Mouse (Mus musculus) limb, embryonic 14.5 days (tissue): ENCODE results near the gene Slc12a5. TPM values are rescaled to one million over a fixed set of nuclear protein-coding genes. Genes with fewer than 3 reads are reported as not detected.

ENCODE experiments used
- ATAC-seq: fragments of 200-750 bp; cut with Nextera tagmentation; 2 replicates; pipeline ENCODE4 v1.8.0; 2017; ENCODE audit warnings: low read depth, moderate number of reproducible peaks, moderate TSS enrichment; ENCODE audit not compliant: low FRiP score
- DNase-seq: peaks from one replicate; pipeline ENCODE4 v3.0.0-alpha.2; 2015; ENCODE audit warnings: low spot score
- H3K27ac ChIP-seq: fragments of 300-500 bp; sonication (generic); replicated peaks from 2 replicates; pipeline ENCODE4 v1.5.1; 2014; ENCODE audit warnings: low read depth, mild to moderate bottlenecking, low read length, moderate library complexity, mixed read lengths
- H3K27me3 ChIP-seq: fragments of 300-500 bp; sonication (generic); 2 replicates; pipeline ENCODE4 v1.6.1; 2014; ENCODE audit warnings: low read length, mixed read lengths; ENCODE audit not compliant: control insufficient read depth, insufficient read depth
- H3K36me3 ChIP-seq: fragments of 300-500 bp; sonication (generic); 2 replicates; pipeline ENCODE4 v1.6.1; 2014; ENCODE audit warnings: mild to moderate bottlenecking, low read length, moderate library complexity, mixed read lengths; ENCODE audit not compliant: control insufficient read depth, insufficient read depth
- H3K4me1 ChIP-seq: fragments of 300-500 bp; sonication (generic); 2 replicates; pipeline ENCODE4 v1.6.1; 2014; ENCODE audit warnings: antibody characterized with exemption, low read length, mixed read lengths; ENCODE audit not compliant: control insufficient read depth, insufficient read depth
- H3K4me2 ChIP-seq: fragments of 300-500 bp; sonication (generic); replicated peaks from 2 replicates; pipeline ENCODE4 v1.6.1; 2014; ENCODE audit warnings: low read depth, mild to moderate bottlenecking, low read length, moderate library complexity; ENCODE audit not compliant: severe bottlenecking
- H3K4me3 ChIP-seq: fragments of 300-500 bp; sonication (generic); replicated peaks from 2 replicates; pipeline ENCODE4 v1.5.1; 2014; ENCODE audit warnings: low read length
- H3K9ac ChIP-seq: fragments of 300-500 bp; sonication (generic); 2 replicates; pipeline ENCODE4 v1.6.1; 2014; ENCODE audit warnings: mild to moderate bottlenecking, low read depth, low read length, moderate library complexity; ENCODE audit not compliant: severe bottlenecking
- H3K9me3 ChIP-seq: fragments of 300-500 bp; sonication (generic); 2 replicates; pipeline ENCODE4 v1.6.1; 2016; ENCODE audit warnings: low read length; ENCODE audit not compliant: control insufficient read depth
- POLR2A ChIP-seq: fragments of 200-500 bp; IDR thresholded peaks from 2 replicates; pipeline ENCODE4 v1.8.0; 2012; ENCODE audit warnings: inconsistent platforms, mild to moderate bottlenecking, moderate library complexity, borderline replicate concordance; ENCODE audit not compliant: insufficient read depth, insufficient read length; ENCODE audit errors: extremely low read depth
- WGBS: fragments of 180-500 bp; shearing (Covaris S2); extraction: QIAGEN DNeasy Blood & Tissue Kit; methylation state at CpG from one replicate; pipeline ENCODE4 v1.1.7; 2014; 5-methylcytosine and 5-hydroxymethylcytosine counted together
- polyA plus RNA-seq, 2 experiments: library from polyadenylated mRNA; depleted of rRNA in 1 of 2; stranded (reverse) in 1 of 2; unstranded in 1 of 2; fragments of >200 nt; fragmentation: Nextera tagmentation in 1 of 2; extraction: Ambion mirVana in 1 of 2; gene quantifications; 2 replicates each; pipeline versions ENCODE4 v1.2.1 to v1.2.3; 2012 to 2014

Slc12a5 gene
- polyA plus RNA-seq, 2 experiments: 0.72 to 6.9 TPM

GRCm38 (mm10) chr2:164947930-164948329 is 12.7 kb upstream of the Slc12a5 start:
- WGBS: 2% methylated on average over 5 of the region's 7 CpGs
- Histone ChIP-seq H3K36me3 (no peaks in the 10 kb centered on the region), H3K27me3 (peaks cover 48% of the 10 kb centered on the region), H3K4me3 (peak overlapping the region; percentile 14; the same call in 1 of the 2 replicates), H3K9ac (no peak overlapping the region), H3K27ac (no peak overlapping the region), H3K4me2 (peak overlapping the region; percentile 30), H3K4me1 (peaks cover 13% of the 10 kb centered on the region), H3K9me3 (no peaks in the 10 kb centered on the region)
- peak; percentile 46; the same call in 1 of the 2 replicates for ATAC-seq
- TF ChIP-seq POLR2A: no peak
- DNase-seq: peak; percentile 64

- H3K27ac ChIP-seq: no peak overlapping the region
- ATAC-seq (no peak), DNase-seq (no peak)
- peak overlapping the region; percentile 26 for H3K4me2 ChIP-seq
- H3K4me1 ChIP-seq: peaks cover 13% of the 10 kb centered on the region
- H3K4me3 ChIP-seq: peak overlapping the region; percentile 24
- no peak overlapping the region for H3K9ac ChIP-seq
- H3K27me3 ChIP-seq: peaks cover 50% of the 10 kb centered on the region
- no peaks in the 10 kb centered on the region for H3K36me3 ChIP-seq
- H3K9me3 ChIP-seq: no peaks in the 10 kb centered on the region
- no peak for TF ChIP-seq POLR2A
- 8% methylated on average over 25 of the region's 25 CpGs for WGBS
Observed at GRCm38 (mm10) chr2:164948962-164949361, 11.6 kb upstream of the Slc12a5 start.

- H3K4me3 ChIP-seq: no peak overlapping the region
- no peaks in the 10 kb centered on the region for H3K36me3 ChIP-seq
- no peak overlapping the region for H3K4me2 ChIP-seq
- DNase-seq: no peak
- no peak for TF ChIP-seq POLR2A
- no peak overlapping the region for H3K27ac ChIP-seq
- 30% methylated on average over 13 of the region's 13 CpGs for WGBS
- H3K4me1 ChIP-seq: peaks cover 13% of the 10 kb centered on the region
- no peaks in the 10 kb centered on the region for H3K9me3 ChIP-seq
- H3K27me3 ChIP-seq: peaks cover 50% of the 10 kb centered on the region
- ATAC-seq: no peak
- H3K9ac ChIP-seq: no peak overlapping the region
Observed at GRCm38 (mm10) chr2:164950501-164950900, 10.1 kb upstream of the Slc12a5 start.

- Histone ChIP-seq H3K36me3 (no peaks in the 10 kb centered on the region), H3K27ac (no peak overlapping the region), H3K4me1 (peaks cover 13% of the 10 kb centered on the region), H3K27me3 (peaks cover 50% of the 10 kb centered on the region), H3K4me3 (no peak overlapping the region), H3K4me2 (no peak overlapping the region), H3K9me3 (no peaks in the 10 kb centered on the region), H3K9ac (no peak overlapping the region)
- no peak for DNase-seq
- WGBS: 80% methylated on average over 4 of the region's 4 CpGs
- no peak for ATAC-seq
- TF ChIP-seq POLR2A: no peak
Observed at GRCm38 (mm10) chr2:164951745-164952144, 8.9 kb upstream of the Slc12a5 start.

- ATAC-seq: no peak
Observed at GRCm38 (mm10) chr2:164952448-164952847, 8.2 kb upstream of the Slc12a5 start.

GRCm38 (mm10) chr2:164953224-164953623 is 7.4 kb upstream of the Slc12a5 start:
- under 1% methylated on average over 21 of the region's 21 CpGs for WGBS
- Histone ChIP-seq H3K9ac (no peak overlapping the region), H3K4me2 (peak overlapping the region; percentile 26; the same call in 1 of the 2 replicates), H3K4me1 (peaks cover 5% of the 10 kb centered on the region), H3K36me3 (no peaks in the 10 kb centered on the region), H3K27ac (no peak overlapping the region), H3K27me3 (peaks cover 48% of the 10 kb centered on the region), H3K4me3 (no peak overlapping the region), H3K9me3 (no peaks in the 10 kb centered on the region)
- TF ChIP-seq POLR2A: no peak
- ATAC-seq (peak; percentile 67), DNase-seq (peak; percentile 80)

More at GRCm38 (mm10) chr2:164952448-164952847, 8.2 kb upstream of the Slc12a5 start:
- peaks cover 50% of the 10 kb centered on the region for H3K27me3 ChIP-seq
- H3K4me1 ChIP-seq: peaks cover 11% of the 10 kb centered on the region
- no peak overlapping the region for H3K4me3 ChIP-seq
- H3K9me3 ChIP-seq: no peaks in the 10 kb centered on the region
- no peak for DNase-seq
- no peak overlapping the region for H3K9ac ChIP-seq
- H3K4me2 ChIP-seq: no peak overlapping the region
- H3K27ac ChIP-seq: no peak overlapping the region
- no peaks in the 10 kb centered on the region for H3K36me3 ChIP-seq
- no peak for TF ChIP-seq POLR2A
- 41% methylated on average over 13 of the region's 13 CpGs for WGBS
